Mouse (Mus musculus) thymus, adult 2 months (tissue): ENCODE data around the gene Polr3b.

Source experiments
- CTCF ChIP-seq: fragments of 200-500 bp; IDR thresholded peaks from 2 replicates; pipeline ENCODE4 v1.5.1; 2012; ENCODE audit warnings: mild to moderate bottlenecking, control low read depth, low read length, moderate library complexity, borderline replicate concordance; ENCODE audit not compliant: control insufficient read depth, poor library complexity, insufficient read depth; ENCODE audit errors: extremely low read depth
- POLR2A ChIP-seq: fragments of 200-500 bp; IDR thresholded peaks from 2 replicates; pipeline ENCODE4 v1.6.1; 2012; ENCODE audit warnings: mild to moderate bottlenecking, low read length, control low read depth, moderate library complexity; ENCODE audit not compliant: control insufficient read depth, poor library complexity, insufficient read depth; ENCODE audit errors: extremely low read depth

GRCm38 (mm10) chr10:84577071-84577727 is 44.9 kb upstream of the Polr3b start:
- TF ChIP-seq CTCF: no peak
- no peak for TF ChIP-seq POLR2A
